Mouse (Mus musculus) cerebellum, adult 2 months (tissue): ENCODE measurements at regions not wholly inside any gene's neighbourhood (a gene's known extent, or its start where the extent isn't known, plus 50 kb on each side); places are given as distances from the start of the nearest gene placed in this dataset.

Source experiments
- DNase-seq, 2 experiments: peaks; one replicate each; pipeline ENCODE4 v3.0.0; 2021
- H3K27ac ChIP-seq: fragments of 200-500 bp; 2 replicates; pipeline ENCODE4 v1.5.1; 2012; ENCODE audit warnings: low read length, control low read depth, inconsistent platforms; ENCODE audit not compliant: insufficient read depth
- H3K27me3 ChIP-seq: fragments of 200-500 bp; 2 replicates; pipeline ENCODE4 v1.6.1; 2012; ENCODE audit warnings: inconsistent platforms, mild to moderate bottlenecking, low read length, moderate library complexity; ENCODE audit not compliant: control insufficient read depth, insufficient read depth
- H3K4me1 ChIP-seq: fragments of 200-500 bp; 2 replicates; pipeline ENCODE4 v1.6.1; 2011; ENCODE audit warnings: low read length; ENCODE audit not compliant: control insufficient read depth, insufficient read depth
- H3K4me3 ChIP-seq: fragments of 200-500 bp; replicated peaks from 2 replicates; pipeline ENCODE3; 2011; ENCODE audit warnings: mild to moderate bottlenecking, low read depth, low read length, control low read depth; ENCODE audit not compliant: insufficient read depth
- CTCF ChIP-seq: fragments of 200-500 bp; IDR thresholded peaks from 2 replicates; pipeline ENCODE4 v1.5.1; 2011; ENCODE audit warnings: low read depth, mild to moderate bottlenecking, control low read depth, low read length, moderate library complexity, borderline replicate concordance; ENCODE audit not compliant: insufficient read depth
- POLR2A ChIP-seq: fragments of 200-500 bp; IDR thresholded peaks from 2 replicates; pipeline ENCODE4 v1.6.1; 2011; ENCODE audit warnings: low read length, control low read depth, borderline replicate concordance; ENCODE audit not compliant: insufficient read depth
- WGBS: fragments of 180-500 bp; shearing (Covaris S2); methylation state at CpG from one replicate; pipeline ENCODE4 v1.1.7; 2018; 5-methylcytosine and 5-hydroxymethylcytosine counted together

- 97% methylated on average over 1 of the region's 1 CpGs for WGBS
- Histone ChIP-seq H3K27me3 (no peaks in the 10 kb centered on the region; the same call in 1 of the 2 replicates), H3K27ac (no peak overlapping the region), H3K4me1 (no peaks in the 10 kb centered on the region), H3K4me3 (no peak overlapping the region)
- DNase-seq = no peak
- TF ChIP-seq CTCF (no peak), POLR2A (no peak)
Observed at GRCm38 (mm10) chr5:133746960-133747359, 352.6 kb upstream of the Castor2 start.

- no peak for TF ChIP-seq CTCF
- no peak for TF ChIP-seq POLR2A
- H3K27ac ChIP-seq = no peak overlapping the region
- no peaks in the 10 kb centered on the region for H3K4me1 ChIP-seq
- no peak overlapping the region for H3K4me3 ChIP-seq
- DNase-seq = no peak
- WGBS = 87% methylated on average over 10 of the region's 10 CpGs
- no peaks in the 10 kb centered on the region; the same call in 1 of the 2 replicates for H3K27me3 ChIP-seq
Observed at GRCm38 (mm10) chr5:133746411-133746810, 353.1 kb upstream of the Castor2 start.

GRCm38 (mm10) chr5:133744136-133744535, 355.4 kb upstream of the Castor2 start:
- WGBS = 89% methylated on average over 3 of the region's 3 CpGs
- TF ChIP-seq CTCF (no peak), POLR2A (no peak)
- Histone ChIP-seq H3K4me1 (no peaks in the 10 kb centered on the region), H3K27ac (no peak overlapping the region), H3K27me3 (no peaks in the 10 kb centered on the region; the same call in 1 of the 2 replicates), H3K4me3 (no peak overlapping the region)
- DNase-seq = no peak

- no peak for DNase-seq
- Histone ChIP-seq H3K4me3 (no peak overlapping the region), H3K4me1 (no peaks in the 10 kb centered on the region), H3K27me3 (no peaks in the 10 kb centered on the region; the same call in 1 of the 2 replicates), H3K27ac (no peak overlapping the region)
- no peak for TF ChIP-seq POLR2A
- no peak for TF ChIP-seq CTCF
- WGBS = 99% methylated on average over 2 of the region's 2 CpGs
Observed at GRCm38 (mm10) chr5:133743606-133744005, 355.9 kb upstream of the Castor2 start.

DNA sequence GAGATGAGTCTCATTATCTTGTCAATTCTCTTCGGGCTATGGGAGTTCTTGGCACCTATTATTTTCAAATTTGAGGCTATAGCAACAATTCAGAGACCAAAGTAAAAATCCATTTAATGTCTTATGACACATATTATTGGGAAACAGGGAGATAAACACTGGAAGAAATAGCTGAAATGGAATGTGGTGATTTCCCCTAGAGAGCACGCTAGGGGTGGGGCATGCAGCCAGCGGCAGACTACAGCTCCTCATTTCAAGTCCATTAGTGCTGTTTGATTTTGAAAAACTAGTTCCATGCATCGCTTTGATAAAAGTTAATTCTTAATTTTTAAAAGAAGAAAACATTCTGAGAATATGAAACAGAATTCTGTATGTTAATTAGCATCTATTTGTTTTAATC, 367.6 kb upstream of the Castor2 start:
- H3K27ac ChIP-seq = no peak overlapping the region
- no peaks in the 10 kb centered on the region for H3K27me3 ChIP-seq
- TF ChIP-seq POLR2A (no peak), CTCF (no peak)
- no peak for DNase-seq
- 86% methylated on average over 4 of the region's 4 CpGs for WGBS
- H3K4me3 ChIP-seq = no peak overlapping the region
- no peaks in the 10 kb centered on the region for H3K4me1 ChIP-seq

DNA sequence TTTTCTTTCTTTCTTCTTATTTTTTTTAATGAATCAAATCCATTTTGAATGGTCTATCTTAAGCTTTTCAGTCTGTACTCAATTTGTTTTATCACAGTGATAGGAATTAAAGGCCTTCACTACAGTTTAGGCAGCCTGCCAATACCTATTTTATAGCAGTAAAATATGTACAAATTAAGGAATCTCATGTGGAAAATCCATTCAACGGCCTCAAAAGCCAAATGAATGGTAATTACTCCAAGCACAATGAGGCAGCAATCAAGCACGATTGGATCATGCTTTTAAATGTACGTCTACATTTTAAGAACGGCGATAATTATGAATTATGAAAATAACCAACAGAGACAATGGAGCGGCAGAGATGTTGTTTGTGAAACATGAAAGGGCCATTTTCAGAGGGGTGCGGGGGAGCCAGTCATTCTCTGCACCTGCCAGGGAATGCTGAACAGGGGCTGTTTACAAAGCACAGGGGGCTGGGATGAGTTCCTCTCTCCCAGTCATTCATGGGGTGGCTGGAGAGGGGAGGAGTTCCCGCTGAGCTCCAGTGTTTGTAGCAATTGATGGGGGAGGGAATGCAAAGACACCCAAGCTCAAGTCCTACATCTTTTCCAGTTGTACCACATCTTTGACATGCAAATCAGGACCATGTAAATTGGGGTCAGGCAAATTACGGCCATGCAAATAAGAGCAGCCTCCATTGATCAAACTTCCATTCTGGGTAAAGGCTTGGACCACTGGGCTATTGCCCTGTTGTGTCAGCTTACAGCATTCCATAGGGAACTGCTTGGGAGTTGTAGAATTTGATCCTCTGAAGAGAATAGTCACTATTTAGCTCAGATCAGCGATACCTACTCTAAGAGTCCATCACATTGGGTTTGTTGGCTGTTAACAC, 381.1 kb upstream of the Castor2 start:
- TF ChIP-seq POLR2A = no peak
- no peak for TF ChIP-seq CTCF
- 39% methylated on average over 10 of the region's 10 CpGs for WGBS
- no peak overlapping the region for H3K27ac ChIP-seq
- no peaks in the 10 kb centered on the region for H3K4me1 ChIP-seq
- H3K4me3 ChIP-seq = no peak overlapping the region
- H3K27me3 ChIP-seq = no peaks in the 10 kb centered on the region
- no peak for DNase-seq

GRCm38 (mm10) chr5:133715830-133716229, 383.7 kb upstream of the Castor2 start:
- no peak for DNase-seq
- H3K4me1 ChIP-seq = no peaks in the 10 kb centered on the region
- no peak overlapping the region for H3K27ac ChIP-seq
- TF ChIP-seq POLR2A (no peak), CTCF (no peak)
- WGBS = 100% methylated on average over 1 of the region's 1 CpGs
- H3K27me3 ChIP-seq = no peaks in the 10 kb centered on the region
- no peak overlapping the region for H3K4me3 ChIP-seq

GRCm38 (mm10) chr5:133712652-133713051, 386.9 kb upstream of the Castor2 start:
- Histone ChIP-seq H3K4me1 (no peaks in the 10 kb centered on the region), H3K27ac (no peak overlapping the region), H3K4me3 (no peak overlapping the region), H3K27me3 (no peaks in the 10 kb centered on the region)
- TF ChIP-seq POLR2A (no peak), CTCF (no peak)
- 86% methylated on average over 3 of the region's 3 CpGs for WGBS
- DNase-seq = no peak
